Comparison of ENCODE assay signal across 1 mouse cellular context in genomic region chr7:80959003-80959402, GRCm38 (mm10).
A peak's percentile ranks its signal among the peaks of the same experiment; 100 is the strongest.
TF ChIP-seq lines count a peak whose summit lies in the region.

No protein-coding gene starts in this region.

TF ChIP-seq in MEL, 35 proteins besides CTCF, POLR2A, EP300 and RAD21:
- TF ChIP-seq TCF12 (IDR thresholded peaks at IDR 0.05; ENCODE audit: low read depth, low read length) (0 out of 2 replicates have a peak, but pooled peaks have one; percentile 36), RCOR1 (IDR thresholded peaks at IDR 0.05; ENCODE audit: low read depth, low read length) (peak; percentile 52; the same call in 1 of the 2 replicates), USF2 (IDR thresholded peaks at IDR 0.05; ENCODE audit: borderline replicate concordance in 1 of 2, insufficient read depth in 1 of 2, low read depth in 1 of 2, low read length in 2 of 2) (no peak)
